22 mouse cellular contexts compared by ENCODE assay signal in the genomic region with DNA sequence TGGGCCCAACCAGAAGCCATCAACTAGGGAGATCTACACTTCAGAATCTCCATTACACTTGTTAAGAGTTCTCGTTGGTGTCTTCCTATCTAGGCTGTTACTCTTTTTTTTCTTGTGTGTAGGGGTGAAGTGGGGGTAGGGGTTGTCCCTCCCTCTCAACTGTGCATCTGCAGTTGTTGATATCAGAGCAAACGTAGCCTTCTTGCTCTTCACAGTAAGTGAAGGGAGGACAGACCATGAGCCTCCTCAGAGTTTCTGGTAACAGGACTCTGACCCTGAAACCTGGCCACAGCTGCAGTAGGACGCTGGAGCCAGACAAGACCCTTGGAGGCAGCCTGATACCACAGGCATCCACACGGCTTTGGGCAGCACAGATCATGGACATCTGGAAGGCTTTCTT.
"Had no signal": no experiment of that assay in that cellular context is flagged by ENCODE, and none has a peak within 500 bp of the region (broad histone marks: within the 10 kb centered on the region; RNA-seq: fewer than 3 reads in every experiment).

No protein-coding gene starts in this region.

- H3K9me3 ChIP-seq: intestine, embryonic 15.5 days; liver, embryonic 15.5 days; midbrain, embryonic 10.5 days; midbrain, embryonic 13.5 days; neural tube, embryonic 13.5 days had no signal

- H3K4me2 ChIP-seq: intestine, embryonic 15.5 days; liver, embryonic 15.5 days; midbrain, embryonic 13.5 days; neural tube, embryonic 13.5 days had no signal

- ATAC-seq: intestine, embryonic 15.5 days; midbrain, embryonic 13.5 days; midbrain, embryonic 16.5 days had no signal

- H3K27me3 ChIP-seq: intestine, embryonic 15.5 days; liver, embryonic 15.5 days had no signal

- H3K4me1 ChIP-seq: intestine, embryonic 15.5 days had no signal

- H3K36me3 ChIP-seq: intestine, embryonic 15.5 days; liver, embryonic 15.5 days; neural tube, embryonic 13.5 days had no signal

- H3K27ac ChIP-seq: intestine, embryonic 15.5 days; left cerebral cortex, adult 2 months; liver, embryonic 15.5 days; midbrain, embryonic 10.5 days; midbrain, embryonic 13.5 days; neural tube, embryonic 13.5 days; stomach, postnatal 0 days had no signal

- H3K9ac ChIP-seq: intestine, embryonic 15.5 days; liver, embryonic 15.5 days; midbrain, embryonic 13.5 days; neural tube, embryonic 13.5 days had no signal

- DNase-seq: kidney, adult 11 months; kidney, adult 8-10 months; kidney, postnatal 14 days; kidney, postnatal 4 days; layer of hippocampus, postnatal 36 days; lung, adult 2 months; lung, postnatal 14 days; lung, postnatal 4 days; retina, postnatal 1 day; right cerebral cortex, postnatal 25 days; thymus, adult 2 months; thymus, postnatal 14 days; thymus, postnatal 4 days had no signal

- H3K4me3 ChIP-seq: intestine, embryonic 15.5 days; left cerebral cortex, adult 2 months; liver, embryonic 15.5 days; midbrain, embryonic 10.5 days; midbrain, embryonic 13.5 days; myocyte; neural tube, embryonic 13.5 days had no signal
